Mouse (Mus musculus): ENCODE results near the gene Celf2. TPM values are rescaled to one million over a fixed set of nuclear protein-coding genes. Genes with fewer than 3 reads are reported as not detected.

Celf2 gene
- total RNA-seq, 1 experiment = 3.7 TPM

DNA sequence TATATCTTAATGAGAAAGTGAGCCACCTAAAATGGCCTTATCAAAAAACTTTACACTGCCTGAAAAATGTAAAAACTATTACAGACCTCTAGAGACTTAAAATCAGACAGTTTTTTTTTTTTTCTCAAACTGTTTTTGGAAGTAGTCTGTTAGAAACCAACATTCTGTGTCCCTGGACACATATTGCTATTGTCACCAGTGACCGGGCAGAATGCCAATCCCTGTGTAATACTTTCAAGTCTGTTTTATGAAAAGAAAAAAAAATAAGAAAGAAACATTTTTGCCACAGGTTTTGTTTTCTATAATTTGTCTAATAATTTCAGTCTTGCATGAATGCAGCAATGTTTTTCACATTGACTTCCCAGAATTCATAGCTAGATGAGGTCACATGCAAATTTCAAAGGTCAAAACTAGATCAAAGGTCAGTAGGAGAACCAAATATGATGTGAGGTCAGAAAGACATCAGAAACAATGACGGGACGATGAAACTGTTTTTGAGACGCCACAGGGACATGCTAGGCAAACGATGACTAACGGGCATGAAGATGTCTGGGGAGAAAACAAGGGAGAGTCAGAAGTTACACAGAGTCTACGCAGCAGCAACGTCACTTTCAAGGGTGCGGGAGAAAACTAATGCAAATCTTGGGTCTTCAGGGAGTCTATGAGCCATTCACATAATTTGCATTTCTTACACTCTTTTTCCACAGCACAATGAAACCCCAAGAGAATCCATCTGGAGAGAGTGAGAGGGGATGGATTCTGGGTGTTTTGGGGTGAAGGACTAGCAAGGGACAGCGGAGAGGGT, 964.0 kb downstream of the Celf2 start:
- DNase-seq (ENCODE audit: low read depth, low spot score) = no peak
- Histone ChIP-seq H3K36me3 (ENCODE audit: control insufficient read depth, insufficient read depth, low read length, poor library complexity, severe bottlenecking) (no peaks in the 10 kb centered on the region), H3K27ac (ENCODE audit: insufficient read depth, low read depth, low read length, poor library complexity, severe bottlenecking) (no peak overlapping the region), H3K4me3 (ENCODE audit: insufficient read depth in 1 of 2, low read depth in 1 of 2, low read length in 2 of 2, poor library complexity in 1 of 2, severe bottlenecking in 1 of 2) (no peak overlapping the region), H3K4me1 (ENCODE audit: control insufficient read depth in 2 of 2, insufficient read depth in 2 of 2, low read length in 2 of 2, poor library complexity in 1 of 2) (peaks cover 2 to 6% of the 10 kb centered on the region in 2 experiments; a peak in 1 of 4 replicates), H3K9ac (ENCODE audit: insufficient read depth, low read depth, low read length, poor library complexity, severe bottlenecking) (no peak overlapping the region), H3K9me3 (ENCODE audit: control insufficient read depth, insufficient read depth, low read depth, low read length) (no peaks in the 10 kb centered on the region)
- in situ Hi-C loops (cut with MboI; ENCODE audit: low sequenced_read_pairs in 2 of 2, unreplicated experiment in 2 of 2) = no loop called here
- TF ChIP-seq HCFC1 (IDR thresholded peaks at IDR 0.05; ENCODE audit: borderline replicate concordance, insufficient read depth, low read length) = no peak
- TF ChIP-seq CHD2 (IDR thresholded peaks at IDR 0.05; ENCODE audit: low read depth, low read length) = no peak
- TF ChIP-seq ZC3H11A (IDR thresholded peaks at IDR 0.05; ENCODE audit: borderline replicate concordance, low read depth, low read length) = no peak
- no peak for TF ChIP-seq ZNF384 (IDR thresholded peaks at IDR 0.05; ENCODE audit: low read depth, low read length)
- TF ChIP-seq MAFK (IDR thresholded peaks at IDR 0.05; ENCODE audit: insufficient read depth, low read depth, low read length) = no peak

- no peak overlapping the region for H3K4me3 ChIP-seq (ENCODE audit: insufficient read depth in 1 of 2, low read depth in 1 of 2, low read length in 2 of 2, poor library complexity in 1 of 2, severe bottlenecking in 1 of 2)
- in situ Hi-C loops (cut with MboI; ENCODE audit: low sequenced_read_pairs in 2 of 2, unreplicated experiment in 2 of 2) = no loop called here
- H3K4me1 ChIP-seq (ENCODE audit: control insufficient read depth in 2 of 2, insufficient read depth in 2 of 2, low read length in 2 of 2, poor library complexity in 1 of 2) = peaks cover 2 to 6% of the 10 kb centered on the region in 2 experiments; a peak in 1 of 4 replicates
- H3K9me3 ChIP-seq (ENCODE audit: control insufficient read depth, insufficient read depth, low read depth, low read length) = no peaks in the 10 kb centered on the region
- no peaks in the 10 kb centered on the region for H3K36me3 ChIP-seq (ENCODE audit: control insufficient read depth, insufficient read depth, low read length, poor library complexity, severe bottlenecking)
- H3K9ac ChIP-seq (ENCODE audit: insufficient read depth, low read depth, low read length, poor library complexity, severe bottlenecking) = no peak overlapping the region
- no peak for DNase-seq (ENCODE audit: low read depth, low spot score)
- peak; percentile 59; the same call in 1 of the 2 replicates for TF ChIP-seq MAFK (IDR thresholded peaks at IDR 0.05; ENCODE audit: insufficient read depth, low read depth, low read length)
- no peak for TF ChIP-seq ZNF384 (IDR thresholded peaks at IDR 0.05; ENCODE audit: low read depth, low read length)
- no peak for TF ChIP-seq CHD2 (IDR thresholded peaks at IDR 0.05; ENCODE audit: low read depth, low read length)
- no peak for TF ChIP-seq HCFC1 (IDR thresholded peaks at IDR 0.05; ENCODE audit: borderline replicate concordance, insufficient read depth, low read length)
- H3K27ac ChIP-seq (ENCODE audit: insufficient read depth, low read depth, low read length, poor library complexity, severe bottlenecking) = no peak overlapping the region
Measured at GRCm38 (mm10) chr2:6543650-6544049, 965.7 kb downstream of the Celf2 start.

DNA sequence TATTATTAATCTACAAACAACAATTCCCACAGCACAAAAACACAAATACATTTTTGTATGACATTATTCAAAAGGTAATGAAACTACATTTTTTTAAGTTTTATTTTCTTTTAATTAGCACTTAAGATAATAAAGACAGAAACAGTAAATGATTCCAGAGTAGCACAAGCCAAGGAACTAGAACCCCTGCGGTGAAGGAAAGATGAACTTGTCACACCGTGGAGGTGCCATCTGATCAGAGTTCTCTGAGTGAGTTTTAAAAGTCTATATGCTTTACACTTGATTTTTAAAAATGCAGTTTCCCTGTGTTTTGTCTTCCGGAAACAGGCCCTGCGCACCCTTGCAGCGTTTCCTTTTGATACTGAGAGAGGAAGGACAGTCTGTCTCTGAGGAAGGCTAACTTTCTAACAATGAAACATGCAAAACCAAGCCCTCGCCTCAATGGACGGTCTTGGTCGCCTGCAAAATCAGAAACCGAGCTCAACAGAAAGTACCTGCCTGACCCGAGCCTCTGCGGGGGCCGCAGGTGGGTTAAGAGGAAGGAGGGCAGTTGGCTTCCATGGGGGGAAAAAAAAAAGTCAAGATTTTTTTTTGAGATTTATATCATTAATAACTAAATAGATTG, 966.7 kb downstream of the Celf2 start:
- Histone ChIP-seq H3K36me3 (ENCODE audit: control insufficient read depth, insufficient read depth, low read length, poor library complexity, severe bottlenecking) (no peaks in the 10 kb centered on the region), H3K4me1 (ENCODE audit: control insufficient read depth in 2 of 2, insufficient read depth in 2 of 2, low read length in 2 of 2, poor library complexity in 1 of 2) (peaks cover 2 to 6% of the 10 kb centered on the region in 2 experiments; a peak in 1 of 4 replicates), H3K9me3 (ENCODE audit: control insufficient read depth, insufficient read depth, low read depth, low read length) (no peaks in the 10 kb centered on the region), H3K27ac (ENCODE audit: insufficient read depth, low read depth, low read length, poor library complexity, severe bottlenecking) (no peak overlapping the region), H3K4me3 (ENCODE audit: insufficient read depth in 1 of 2, low read depth in 1 of 2, low read length in 2 of 2, poor library complexity in 1 of 2, severe bottlenecking in 1 of 2) (no peak overlapping the region), H3K9ac (ENCODE audit: insufficient read depth, low read depth, low read length, poor library complexity, severe bottlenecking) (no peak overlapping the region)
- DNase-seq (ENCODE audit: low read depth, low spot score) = no peak
- in situ Hi-C loops (cut with MboI; ENCODE audit: low sequenced_read_pairs in 2 of 2, unreplicated experiment in 2 of 2) = no loop called here
- TF ChIP-seq MAFK (IDR thresholded peaks at IDR 0.05; ENCODE audit: insufficient read depth, low read depth, low read length) (no peak), ZC3H11A (IDR thresholded peaks at IDR 0.05; ENCODE audit: borderline replicate concordance, low read depth, low read length) (no peak), ZNF384 (IDR thresholded peaks at IDR 0.05; ENCODE audit: low read depth, low read length) (no peak), CHD2 (IDR thresholded peaks at IDR 0.05; ENCODE audit: low read depth, low read length) (no peak), HCFC1 (IDR thresholded peaks at IDR 0.05; ENCODE audit: borderline replicate concordance, insufficient read depth, low read length) (no peak)

- TF ChIP-seq ZNF384 (IDR thresholded peaks at IDR 0.05; ENCODE audit: low read depth, low read length) (no peak), MAFK (IDR thresholded peaks at IDR 0.05; ENCODE audit: insufficient read depth, low read depth, low read length) (no peak), HCFC1 (IDR thresholded peaks at IDR 0.05; ENCODE audit: borderline replicate concordance, insufficient read depth, low read length) (no peak), CHD2 (IDR thresholded peaks at IDR 0.05; ENCODE audit: low read depth, low read length) (no peak), ZC3H11A (IDR thresholded peaks at IDR 0.05; ENCODE audit: borderline replicate concordance, low read depth, low read length) (no peak)
- DNase-seq (ENCODE audit: low read depth, low spot score) = no peak
- Histone ChIP-seq H3K9me3 (ENCODE audit: control insufficient read depth, insufficient read depth, low read depth, low read length) (no peaks in the 10 kb centered on the region), H3K4me3 (ENCODE audit: insufficient read depth in 1 of 2, low read depth in 1 of 2, low read length in 2 of 2, poor library complexity in 1 of 2, severe bottlenecking in 1 of 2) (no peak overlapping the region), H3K36me3 (ENCODE audit: control insufficient read depth, insufficient read depth, low read length, poor library complexity, severe bottlenecking) (no peaks in the 10 kb centered on the region), H3K4me1 (ENCODE audit: control insufficient read depth in 2 of 2, insufficient read depth in 2 of 2, low read length in 2 of 2, poor library complexity in 1 of 2) (peaks cover 0 to 2% of the 10 kb centered on the region in 2 experiments; a peak in 1 of 4 replicates), H3K9ac (ENCODE audit: insufficient read depth, low read depth, low read length, poor library complexity, severe bottlenecking) (no peak overlapping the region), H3K27ac (ENCODE audit: insufficient read depth, low read depth, low read length, poor library complexity, severe bottlenecking) (no peak overlapping the region)
- in situ Hi-C loops (cut with MboI; ENCODE audit: low sequenced_read_pairs in 2 of 2, unreplicated experiment in 2 of 2) = no loop called here
Measured at GRCm38 (mm10) chr2:6540825-6541224, 968.5 kb downstream of the Celf2 start.

Data from ES-E14 (cell line).